16 mouse cellular contexts compared by ENCODE assay signal in genomic region chr3:37767147-37768015, GRCm38 (mm10). TPM values are rescaled to one million over a fixed set of nuclear protein-coding genes. Genes with fewer than 3 reads are reported as not detected.
DNase-seq lines count a peak whose midpoint lies in the region; ATAC-seq and TF ChIP-seq lines count a peak whose summit lies in the region.
"Had no signal": no experiment of that assay in that cellular context is flagged by ENCODE, and none has a peak within 500 bp of the region (broad histone marks: within the 10 kb centered on the region; RNA-seq: fewer than 3 reads in every experiment).

No protein-coding gene starts in this region.

- peak; percentile 88 for DNase-seq in heart, adult 11 months
- no peak for DNase-seq in heart, postnatal 36 days
- no peak for DNase-seq in layer of hippocampus, adult 2 months (ENCODE audit: low spot score in 2 of 2)
- DNase-seq in layer of hippocampus, adult 9-10 months (ENCODE audit: low spot score): no peak
- DNase-seq in embryonic facial prominence, embryonic 10.5 days (ENCODE audit: low spot score): no peak
- DNase-seq in adrenal gland, postnatal 14 days: no peak
- DNase-seq: adrenal gland, adult 8-10 months; heart, postnatal 14 days; kidney, postnatal 25 days; liver had no signal

- no peaks in the 10 kb centered on the region for H3K27me3 ChIP-seq in embryonic facial prominence, embryonic 10.5 days (replicated peaks; ENCODE audit: low read depth, poor library complexity, severe bottlenecking)
- H3K27me3 ChIP-seq in limb, embryonic 12.5 days: no peaks in the 10 kb centered on the region

- H3K27ac ChIP-seq in layer of hippocampus, adult 2 months: peak overlapping the region; percentile 85; the same call in 1 of the 2 replicates
- H3K27ac ChIP-seq in embryonic facial prominence, embryonic 10.5 days (replicated peaks): 0 out of 2 replicates have a peak overlapping the region, but pooled peaks have one; percentile 2
- H3K27ac ChIP-seq in limb, embryonic 12.5 days: 0 out of 2 replicates have a peak overlapping the region, but pooled peaks have one; percentile 26
- H3K27ac ChIP-seq: left cerebral cortex, adult 2 months; macrophage had no signal

- H3K9me3 ChIP-seq in embryonic facial prominence, embryonic 10.5 days: no peaks in the 10 kb centered on the region
- no peaks in the 10 kb centered on the region for H3K9me3 ChIP-seq in limb, embryonic 12.5 days

- no peaks in the 10 kb centered on the region for H3K36me3 ChIP-seq in embryonic facial prominence, embryonic 10.5 days (replicated peaks)
- no peaks in the 10 kb centered on the region for H3K36me3 ChIP-seq in limb, embryonic 12.5 days

- peaks cover 34% of the 10 kb centered on the region for H3K4me1 ChIP-seq in embryonic facial prominence, embryonic 10.5 days
- H3K4me1 ChIP-seq in limb, embryonic 12.5 days (replicated peaks): peaks cover 44% of the 10 kb centered on the region

- intact Hi-C loops in heart, postnatal 36 days (cut with DNase I): loop anchor here (2.0 to 10.0 kb wide), 2 partner anchors 127 to 407 kb away; no protein-coding TSS in a partner anchor

- WGBS in embryonic facial prominence, embryonic 10.5 days: 64% methylated on average over 12 of the region's 12 CpGs
- WGBS in limb, embryonic 12.5 days: 40% methylated on average over 12 of the region's 12 CpGs

- no peak for ATAC-seq in limb, embryonic 12.5 days (ENCODE audit: insufficient number of reproducible peaks, insufficient read depth, low FRiP score, low TSS enrichment, low read depth)
- no peak for ATAC-seq in megakaryocyte-erythroid progenitor cell, adult 5-6 weeks (replicated peaks; ENCODE audit: low FRiP score, low TSS enrichment, poor library complexity, severe bottlenecking)
- ATAC-seq: midbrain, embryonic 16.5 days had no signal

- H3K4me2 ChIP-seq in limb, embryonic 12.5 days: no peak overlapping the region

- H3K9ac ChIP-seq in limb, embryonic 12.5 days (replicated peaks): no peak overlapping the region

- TF ChIP-seq CTCF in layer of hippocampus, adult 2 months (conservative IDR thresholded peaks at IDR 0.05): no peak

- H3K4me3 ChIP-seq in layer of hippocampus, adult 2 months: no peak overlapping the region
- H3K4me3 ChIP-seq in embryonic facial prominence, embryonic 10.5 days: no peak overlapping the region
- no peak overlapping the region for H3K4me3 ChIP-seq in limb, embryonic 12.5 days (replicated peaks)
- H3K4me3 ChIP-seq: left cerebral cortex, adult 2 months had no signal

RNA-seq across cellular contexts. Expression of gene Gm5148, which starts 43.1 kb away (rescaled TPM):
- total RNA-seq in heart, postnatal 36 days (2021): under 1 TPM in 1 of 2 experiments, not detected in 1; 0.16 TPM
- 1 to 10 TPM; 5.1 to 5.9 TPM for total RNA-seq in layer of hippocampus, adult 2 months (2021)
- polyA plus RNA-seq in embryonic facial prominence, embryonic 10.5 days (2016; fragmentation: Nextera tagmentation; extraction: Ambion mirVana): 3.1 and 4.1 TPM in 2 replicates
- polyA plus RNA-seq in limb, embryonic 12.5 days (2016; fragmentation: Nextera tagmentation; extraction: Ambion mirVana): 4.8 and 7.2 TPM in 2 replicates
- total RNA-seq in megakaryocyte-erythroid progenitor cell, adult 5-6 weeks (2014; fragmentation: Nextera tagmentation): 0.45 TPM in 1 of 2 replicates, not detected in the other
- 46.9 and 54.2 TPM in 2 replicates for total RNA-seq in megakaryocyte-erythroid progenitor cell, adult 5-6 weeks (2017)
- 0.26 TPM in 1 of 2 replicates, not detected in the other for total RNA-seq in adrenal gland, postnatal 14 days (2021)
- total RNA-seq: heart, adult 8-10 months; heart, postnatal 14 days had no signal

Comparison
In these comparisons a context has a peak if more than half of its experiments do, and no peak if none do; other contexts are left out.
1. H3K27ac ChIP-seq: peak in every context shown above with its lines; median percentile 85 in layer of hippocampus, adult 2 months; 26 in limb, embryonic 12.5 days; 2 in embryonic facial prominence, embryonic 10.5 days.